Comparison of ENCODE assay signal across 1 mouse cellular context in the genomic region with DNA sequence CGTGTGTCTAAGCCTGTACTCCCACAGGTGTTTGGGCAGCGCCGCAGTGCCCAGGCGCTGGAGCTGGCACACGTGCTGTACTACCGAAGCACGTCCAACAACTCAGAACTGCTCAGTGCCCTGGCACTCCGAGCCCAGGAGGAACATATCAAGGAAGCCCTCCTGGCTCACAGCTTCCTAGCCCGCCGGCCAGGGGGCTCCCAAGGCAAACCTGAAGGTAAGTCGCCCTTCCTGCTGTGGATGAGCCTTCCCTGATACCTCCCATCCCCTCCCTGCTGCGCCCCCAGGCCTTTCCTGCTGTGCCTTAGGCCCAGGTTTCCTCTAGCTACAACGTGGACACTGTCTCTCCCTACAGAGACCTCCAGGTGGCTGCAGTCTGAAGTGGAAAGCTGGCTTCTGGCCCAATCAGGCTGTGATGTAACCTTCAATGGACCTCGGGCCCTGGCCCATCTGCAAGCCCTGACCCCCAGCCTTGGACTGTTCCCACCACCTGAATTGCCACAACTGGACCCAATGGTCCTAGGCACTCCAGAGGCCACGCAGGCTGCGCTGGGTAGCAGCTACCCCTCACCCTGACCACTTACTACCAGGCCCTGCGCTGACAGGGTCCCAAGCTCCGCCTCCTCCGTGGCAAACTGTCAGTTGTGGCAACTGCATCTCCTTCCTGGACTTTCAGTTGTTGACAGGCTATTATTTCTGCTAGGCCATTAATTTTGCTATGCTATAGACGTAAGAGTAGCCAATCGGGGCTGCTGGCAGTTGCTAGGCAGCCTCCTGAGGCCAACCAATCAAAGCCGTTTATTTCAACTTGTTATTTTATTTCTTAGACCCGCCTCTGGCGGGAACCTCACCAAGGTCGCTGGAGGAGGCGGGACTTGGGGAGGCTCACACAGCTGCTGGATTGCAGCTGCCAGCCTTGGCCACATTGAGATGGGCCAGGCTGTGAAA.
TF ChIP-seq lines count a peak whose summit lies in the region.

No protein-coding gene starts in this region.

TF ChIP-seq in C2C12, 6 proteins besides CTCF, POLR2A, EP300 and RAD21:
- TF ChIP-seq USF1 (IDR thresholded peaks at IDR 0.05; ENCODE audit: low read depth), result no peak
- no peak for TF ChIP-seq CEBPB (IDR thresholded peaks at IDR 0.05; ENCODE audit: low read depth)
- peak; percentile 37 for TF ChIP-seq MYOD1 (IDR thresholded peaks at IDR 0.05; ENCODE audit: control insufficient read depth, insufficient read length, low read depth)
